Mouse (Mus musculus) thymus, postnatal 0 days (tissue): ENCODE data around the gene Gata1. TPM values are rescaled to one million over a fixed set of nuclear protein-coding genes. Genes with fewer than 3 reads are reported as not detected.

ENCODE experiments used
- polyA plus RNA-seq: library from polyadenylated mRNA; unstranded; fragments of >200 nt; fragmentation: Nextera tagmentation; extraction: Ambion mirVana; gene quantifications from 2 replicates; pipeline ENCODE4 v1.2.1, GENCODE M21; 2015

The Gata1 gene
- polyA plus RNA-seq, 1 experiment from 2014 or later = 2.9 TPM

Other genes starting within 250 kb of the Gata1 start
- gene Praf2, start 249.6 kb downstream of the Gata1 start, polyA plus RNA-seq = 14.7 and 20.6 TPM in 2 replicates
- gene Ccdc120, start 227.2 kb downstream of the Gata1 start, polyA plus RNA-seq = 6.7 and 8.2 TPM in 2 replicates
- gene Tfe3, start 215.5 kb downstream of the Gata1 start, polyA plus RNA-seq = 11.4 TPM in 2 replicates
- 40.2 and 48.1 TPM in 2 replicates for gene Gripap1, start 188.3 kb downstream of the Gata1 start, polyA plus RNA-seq
- gene Kcnd1, start 155.8 kb downstream of the Gata1 start, polyA plus RNA-seq = 0.12 and 0.18 TPM in 2 replicates
- gene Otud5, start 136.7 kb downstream of the Gata1 start, polyA plus RNA-seq = 55.0 and 55.6 TPM in 2 replicates
- gene Pim2, start 99.8 kb downstream of the Gata1 start, polyA plus RNA-seq = 14.0 and 14.5 TPM in 2 replicates
- gene Slc35a2, start 94.0 kb downstream of the Gata1 start, polyA plus RNA-seq = 24.5 and 28.3 TPM in 2 replicates
- gene Pqbp1, start 78.8 kb downstream of the Gata1 start, polyA plus RNA-seq = 142 and 154 TPM in 2 replicates
- 118 and 135 TPM in 2 replicates for gene Timm17b, start 78.7 kb downstream of the Gata1 start, polyA plus RNA-seq
- gene Gm10491, start 70.2 kb downstream of the Gata1 start, polyA plus RNA-seq = not detected in 2 replicates
- not detected in 2 replicates for gene Gm10490, start 68.5 kb downstream of the Gata1 start, polyA plus RNA-seq
- gene Pcsk1n, start 58.2 kb downstream of the Gata1 start, polyA plus RNA-seq = 0.18 and 0.21 TPM in 2 replicates
- gene Eras, start 49.5 kb downstream of the Gata1 start, polyA plus RNA-seq = not detected in 2 replicates
- 10.0 and 10.3 TPM in 2 replicates for gene Hdac6, start 30.2 kb downstream of the Gata1 start, polyA plus RNA-seq
- 0.27 TPM in 1 of 2 replicates, not detected in the other for gene Glod5, start 40.4 kb upstream of the Gata1 start, polyA plus RNA-seq
- 60.7 and 62.4 TPM in 2 replicates for gene Suv39h1, start 96.7 kb upstream of the Gata1 start, polyA plus RNA-seq
- gene Was, start 112.4 kb upstream of the Gata1 start, polyA plus RNA-seq = 13.7 and 18.2 TPM in 2 replicates
- 10.9 and 13.3 TPM in 2 replicates for gene Wdr13, start 154.8 kb upstream of the Gata1 start, polyA plus RNA-seq
- 1,171 and 1,412 TPM in 2 replicates for gene Rbm3, start 167.8 kb upstream of the Gata1 start, polyA plus RNA-seq
- 10.7 and 12.0 TPM in 2 replicates for gene Tbc1d25, start 198.1 kb upstream of the Gata1 start, polyA plus RNA-seq
- 53.4 and 59.1 TPM in 2 replicates for gene Ebp, start 215.4 kb upstream of the Gata1 start, polyA plus RNA-seq
- 0.60 and 0.64 TPM in 2 replicates for gene Porcn, start 228.5 kb upstream of the Gata1 start, polyA plus RNA-seq